Mouse (Mus musculus) bone marrow, adult 2 months (tissue): ENCODE measurements around the gene Zfp697.
A peak's percentile ranks its signal among the peaks of the same experiment; 100 is the strongest.

Experiments
- CTCF ChIP-seq: fragments of 200-500 bp; IDR thresholded peaks from 2 replicates; pipeline ENCODE4 v1.5.1; 2011; ENCODE audit warnings: low read length, control low read depth; ENCODE audit not compliant: control insufficient read depth, insufficient read depth
- POLR2A ChIP-seq: fragments of 200-500 bp; IDR thresholded peaks from 2 replicates; pipeline ENCODE4 v1.6.1; 2011; ENCODE audit warnings: low read depth, mild to moderate bottlenecking, control low read depth, low read length, borderline replicate concordance; ENCODE audit not compliant: control insufficient read depth

DNA sequence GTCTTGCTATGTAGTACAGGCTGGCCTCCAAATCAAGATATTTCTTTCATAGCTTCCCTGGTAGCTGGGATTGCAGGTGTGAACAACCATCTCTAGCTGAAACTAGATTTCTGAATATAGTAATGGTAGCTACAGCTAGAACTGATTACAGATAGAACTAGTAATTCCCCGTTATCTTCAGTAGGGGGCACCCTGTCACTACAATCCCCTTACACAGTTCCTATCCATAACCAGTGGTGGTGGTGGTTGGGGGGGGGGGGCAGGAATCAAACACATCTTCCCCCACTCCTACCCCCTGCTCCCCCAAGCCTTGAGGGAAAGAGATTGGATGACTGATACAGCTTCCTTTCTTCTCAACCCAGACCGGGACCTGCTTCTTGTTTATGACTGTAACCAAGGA lies 19.5 kb upstream of the Zfp697 start:
- TF ChIP-seq CTCF, result peak; percentile 30; the same call in 1 of the 2 replicates
- no peak for TF ChIP-seq POLR2A
